Mouse (Mus musculus): ENCODE measurements at regions not wholly inside any gene's neighbourhood (a gene's known extent, or its start where the extent isn't known, plus 50 kb on each side); places are given as distances from the start of the nearest gene placed in this dataset.

DNA sequence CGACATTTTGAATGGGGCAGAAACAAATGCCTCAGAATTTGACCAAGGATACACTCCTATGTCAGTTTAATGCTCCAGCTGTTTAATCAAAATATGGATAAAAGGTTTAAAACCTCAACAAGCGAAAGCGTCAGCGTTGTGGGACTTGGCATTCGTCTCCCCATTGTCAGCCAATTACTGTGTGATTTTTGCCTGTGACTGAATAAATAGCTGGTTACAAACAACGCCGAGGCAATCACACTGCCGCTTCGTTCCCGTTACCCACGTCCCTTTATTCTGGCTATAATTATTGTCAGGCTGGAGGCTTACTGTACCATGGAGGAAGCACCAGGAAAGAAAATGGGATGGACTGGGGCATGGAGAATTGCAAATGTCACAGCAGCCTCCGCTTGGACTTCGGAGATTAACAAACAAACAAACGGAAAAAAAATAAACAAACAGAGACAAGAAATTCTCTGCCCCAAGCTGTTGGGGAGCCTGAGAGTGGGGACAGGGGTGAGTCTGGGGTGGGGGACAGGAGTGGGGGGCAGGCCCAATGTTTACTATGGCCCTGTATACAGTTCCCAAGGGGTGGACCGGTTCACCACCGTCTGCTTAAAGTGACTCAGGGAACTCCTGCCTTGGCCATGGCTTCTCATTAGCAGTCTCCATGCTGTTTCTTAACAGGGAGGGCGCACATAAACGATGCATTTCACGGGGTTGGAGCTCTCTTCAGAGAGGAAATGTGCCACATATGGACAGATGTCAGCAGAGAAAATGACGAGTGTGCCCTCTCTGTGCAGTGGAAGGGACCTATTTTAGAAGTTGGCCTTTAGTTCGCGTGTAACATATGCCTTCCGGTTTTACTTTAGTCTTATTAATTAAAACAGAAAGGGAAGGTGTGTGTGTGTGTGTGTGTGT lies 125.8 kb upstream of the Irx5 start:
- TF ChIP-seq MYOG (IDR thresholded peaks at IDR 0.05; ENCODE audit: control insufficient read depth in 1 of 3, insufficient read depth in 1 of 3, insufficient read length in 2 of 3, low read depth in 2 of 3): no peak
- no peak for TF ChIP-seq CEBPB (IDR thresholded peaks at IDR 0.05; ENCODE audit: insufficient read depth, poor library complexity, severe bottlenecking)
- TF ChIP-seq POLR2A (IDR thresholded peaks at IDR 0.05; ENCODE audit: insufficient read length, low read depth): no peak
